Mouse (Mus musculus) frontal cortex, postnatal 36 days (tissue): ENCODE measurements around the gene Rgs7.

Experiments used
- DNase-seq, 2 experiments: peaks; one replicate each; pipeline ENCODE4 v3.0.0; 2022; ENCODE audit warnings: low spot score in 2 of 2

Gene Rgs7

GRCm38 (mm10) chr1:175491861-175492682 is at the start of gene Rgs7:
Gene Rgs7, minus strand, starts transcription at chr1:175492500.
- peak; percentile 75 to 77 for DNase-seq

- no peak for DNase-seq
Measured at GRCm38 (mm10) chr1:175540700-175541099, 48.4 kb upstream of the Rgs7 start.

- no peak for DNase-seq
Measured at GRCm38 (mm10) chr1:175537321-175537720, 45.0 kb upstream of the Rgs7 start.

GRCm38 (mm10) chr1:175529858-175530257 is 37.6 kb upstream of the Rgs7 start:
- no peak for DNase-seq

- no peak for DNase-seq
Measured at GRCm38 (mm10) chr1:175524626-175525294, 32.5 kb upstream of the Rgs7 start.

- no peak for DNase-seq
Measured at GRCm38 (mm10) chr1:175523572-175523971, 31.3 kb upstream of the Rgs7 start.

GRCm38 (mm10) chr1:175514543-175514942 is 22.2 kb upstream of the Rgs7 start:
- no peak for DNase-seq

GRCm38 (mm10) chr1:175512173-175512572 is 19.9 kb upstream of the Rgs7 start:
- DNase-seq, result no peak

GRCm38 (mm10) chr1:175509989-175510388 is 17.7 kb upstream of the Rgs7 start:
- DNase-seq, result no peak

- DNase-seq, result no peak
Measured at GRCm38 (mm10) chr1:175492683-175493043, 363 bp upstream of the Rgs7 start.

GRCm38 (mm10) chr1:175491511-175491860 is 814 bp downstream of the Rgs7 start:
- peak; percentile 30 to 38 for DNase-seq

- DNase-seq, result no peak
Measured at GRCm38 (mm10) chr1:175485109-175485508, 7.2 kb downstream of the Rgs7 start.

- no peak for DNase-seq
Measured at GRCm38 (mm10) chr1:175473060-175473459, 19.2 kb downstream of the Rgs7 start.

GRCm38 (mm10) chr1:175469087-175469788 is 23.1 kb downstream of the Rgs7 start:
- no peak for DNase-seq

GRCm38 (mm10) chr1:175464566-175464965 is 27.7 kb downstream of the Rgs7 start:
- no peak for DNase-seq

GRCm38 (mm10) chr1:175462351-175462750 is 29.9 kb downstream of the Rgs7 start:
- peak in 1 of 2 experiments; percentile 51 for DNase-seq

GRCm38 (mm10) chr1:175454041-175454636 is 38.2 kb downstream of the Rgs7 start:
- no peak for DNase-seq

- DNase-seq, result no peak
Measured at GRCm38 (mm10) chr1:175448017-175448416, 44.3 kb downstream of the Rgs7 start.

- no peak for DNase-seq
Measured at GRCm38 (mm10) chr1:175442939-175443338, 49.4 kb downstream of the Rgs7 start.

- DNase-seq, result peak; percentile 49 to 77
Measured at GRCm38 (mm10) chr1:175442025-175442424, 50.3 kb downstream of the Rgs7 start.

- no peak for DNase-seq
Measured at GRCm38 (mm10) chr1:175433622-175434204, 58.6 kb downstream of the Rgs7 start.

GRCm38 (mm10) chr1:175433128-175433527 is 59.2 kb downstream of the Rgs7 start:
- DNase-seq, result no peak
